Mouse (Mus musculus): ENCODE results near the gene Ppp2r3a. TPM values are rescaled to one million over a fixed set of nuclear protein-coding genes. Genes with fewer than 3 reads are reported as not detected.

Gene Ppp2r3a
- 2.4 and 2.6 TPM in 2 replicates for polyA plus RNA-seq (2015; fragmentation: Nextera tagmentation; extraction: Ambion mirVana)

- Histone ChIP-seq H3K9ac (replicated peaks) (peak within 1 kb of the TSS; percentile 80), H3K9me3 (ENCODE audit: low read length) (no peaks in the 10 kb centered on the region), H3K4me3 (ENCODE audit: low read depth, low read length) (peak within 1 kb of the TSS; percentile 75), H3K4me2 (ENCODE audit: low read depth, low read length) (peak within 1 kb of the TSS; percentile 96), H3K4me1 (ENCODE audit: insufficient read depth) (peaks cover 21% of the 10 kb centered on the region), H3K36me3 (replicated peaks; ENCODE audit: insufficient read depth, low read length) (no peaks in the 10 kb centered on the region), H3K27me3 (ENCODE audit: insufficient read depth, low read length) (no peaks in the 10 kb centered on the region), H3K27ac (ENCODE audit: low read depth) (peak within 1 kb of the TSS; percentile 94)
- WGBS (ENCODE audit: insufficient replicate concordance): 1% methylated on average over 36 of the region's 50 CpGs
- no peak for TF ChIP-seq EP300 (IDR thresholded peaks at IDR 0.05; ENCODE audit: low read depth)
- no peak for TF ChIP-seq CTCF (IDR thresholded peaks at IDR 0.05; ENCODE audit: low read depth)
- DNase-seq (peak; percentile 99), ATAC-seq (peak; percentile 96)
Measured at GRCm38 (mm10) chr9:101251644-101252337, at the start of gene Ppp2r3a. TSS of gene Ppp2r3a (minus strand) at chr9:101251795.

GRCm38 (mm10) chr9:101300441-101300935, 48.9 kb upstream of the Ppp2r3a start:
- no peaks in the 10 kb centered on the region for H3K27me3 ChIP-seq (ENCODE audit: insufficient read depth, low read length)
- H3K27ac ChIP-seq (ENCODE audit: low read depth): no peak overlapping the region
- no peak overlapping the region for H3K4me3 ChIP-seq (ENCODE audit: low read depth, low read length)
- no peak overlapping the region for H3K4me2 ChIP-seq (ENCODE audit: low read depth, low read length)
- H3K4me1 ChIP-seq (ENCODE audit: insufficient read depth): 0 out of 2 replicates have a peak, but pooled peaks cover 3% of the 10 kb centered on the region
- ATAC-seq (no peak), DNase-seq (no peak)
- H3K36me3 ChIP-seq (replicated peaks; ENCODE audit: insufficient read depth, low read length): no peaks in the 10 kb centered on the region
- 64% methylated on average over 4 of the region's 4 CpGs for WGBS (ENCODE audit: insufficient replicate concordance)
- H3K9ac ChIP-seq (replicated peaks): no peak overlapping the region
- TF ChIP-seq EP300 (IDR thresholded peaks at IDR 0.05; ENCODE audit: low read depth): no peak
- TF ChIP-seq CTCF (IDR thresholded peaks at IDR 0.05; ENCODE audit: low read depth): no peak
- H3K9me3 ChIP-seq (ENCODE audit: low read length): peaks cover 3% of the 10 kb centered on the region; the same call in 1 of the 2 replicates

DNA sequence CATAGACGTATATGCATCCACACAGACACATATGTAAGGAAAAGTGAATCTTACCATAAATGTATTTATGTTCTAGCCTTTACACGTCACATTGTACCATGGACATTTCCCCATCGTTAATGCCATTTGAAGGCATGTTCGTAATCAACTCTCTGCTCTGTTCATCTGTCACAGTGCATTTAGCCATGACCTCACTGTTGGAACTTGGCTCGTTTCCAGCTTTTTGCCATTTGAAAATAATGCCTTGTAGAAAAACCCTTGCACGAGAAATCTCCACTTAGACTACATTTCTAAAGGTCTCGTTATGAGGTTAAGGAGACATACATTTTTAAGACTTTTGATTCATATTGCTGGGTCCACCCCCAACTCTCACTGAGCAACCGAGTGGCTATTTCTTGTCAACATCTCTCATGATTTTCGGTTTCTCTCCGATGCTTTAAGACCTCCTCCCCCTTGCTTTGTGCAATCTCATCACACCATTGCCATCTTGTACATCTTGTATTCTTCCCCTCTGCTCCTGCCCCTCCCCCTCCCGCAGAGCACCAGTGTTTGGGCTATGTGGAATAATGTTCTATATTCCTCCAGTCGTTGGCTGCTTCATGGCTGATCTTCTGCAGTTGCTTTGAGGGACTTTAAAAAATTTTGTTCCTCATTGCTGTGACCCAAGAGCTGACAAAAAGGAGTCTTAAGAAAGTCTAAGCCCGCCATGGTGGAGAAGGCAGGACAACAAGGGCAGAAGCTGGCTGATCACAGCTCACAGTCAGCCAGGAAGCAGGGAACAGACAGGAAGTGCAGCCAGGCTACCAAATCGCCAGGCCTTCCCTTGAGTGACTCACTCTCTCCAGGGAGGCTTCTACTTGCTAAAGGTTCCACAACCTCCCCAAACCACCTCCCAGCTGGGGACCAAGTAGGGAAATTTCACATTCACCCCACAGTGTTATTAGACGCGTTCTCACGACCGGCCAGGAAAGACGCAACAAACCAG, 40.4 kb upstream of the Ppp2r3a start:
- no peaks in the 10 kb centered on the region for H3K9me3 ChIP-seq (ENCODE audit: low read length)
- H3K4me1 ChIP-seq (ENCODE audit: insufficient read depth): no peaks in the 10 kb centered on the region
- H3K4me3 ChIP-seq (ENCODE audit: low read depth, low read length): no peak overlapping the region
- no peaks in the 10 kb centered on the region for H3K36me3 ChIP-seq (replicated peaks; ENCODE audit: insufficient read depth, low read length)
- 81% methylated on average over 19 of the region's 19 CpGs for WGBS (ENCODE audit: insufficient replicate concordance)
- no peak for DNase-seq
- no peak overlapping the region for H3K4me2 ChIP-seq (ENCODE audit: low read depth, low read length)
- no peak overlapping the region for H3K9ac ChIP-seq (replicated peaks)
- ATAC-seq: no peak
- TF ChIP-seq EP300 (IDR thresholded peaks at IDR 0.05; ENCODE audit: low read depth) (no peak), CTCF (IDR thresholded peaks at IDR 0.05; ENCODE audit: low read depth) (no peak)
- no peak overlapping the region for H3K27ac ChIP-seq (ENCODE audit: low read depth)
- H3K27me3 ChIP-seq (ENCODE audit: insufficient read depth, low read length): no peaks in the 10 kb centered on the region

DNA sequence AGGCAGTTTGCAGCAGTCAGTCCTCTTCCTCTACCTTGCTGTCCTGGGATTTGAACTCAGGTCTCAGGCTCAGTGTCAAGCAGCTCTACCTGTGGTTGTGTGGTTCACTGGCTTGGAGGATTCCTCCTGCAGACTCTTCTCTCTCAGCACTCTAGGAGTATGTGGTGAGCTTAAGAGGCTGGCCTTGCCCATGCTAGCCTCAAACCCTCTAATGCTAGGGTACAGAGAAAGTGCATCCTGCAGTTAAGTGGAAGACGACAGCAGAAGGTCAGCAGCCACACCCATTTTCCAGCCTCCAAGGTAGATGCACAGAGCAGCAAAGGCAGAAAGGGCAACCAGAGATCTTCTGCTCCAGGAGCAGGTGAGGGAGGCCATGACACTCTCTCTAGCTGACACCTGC, 39.3 kb upstream of the Ppp2r3a start:
- H3K4me1 ChIP-seq (ENCODE audit: insufficient read depth): no peaks in the 10 kb centered on the region
- no peak overlapping the region for H3K4me2 ChIP-seq (ENCODE audit: low read depth, low read length)
- DNase-seq (no peak), ATAC-seq (no peak)
- no peak overlapping the region for H3K4me3 ChIP-seq (ENCODE audit: low read depth, low read length)
- H3K36me3 ChIP-seq (replicated peaks; ENCODE audit: insufficient read depth, low read length): no peaks in the 10 kb centered on the region
- H3K9ac ChIP-seq (replicated peaks): no peak overlapping the region
- H3K27me3 ChIP-seq (ENCODE audit: insufficient read depth, low read length): no peaks in the 10 kb centered on the region
- no peak overlapping the region for H3K27ac ChIP-seq (ENCODE audit: low read depth)
- no peak for TF ChIP-seq EP300 (IDR thresholded peaks at IDR 0.05; ENCODE audit: low read depth)
- no peak for TF ChIP-seq CTCF (IDR thresholded peaks at IDR 0.05; ENCODE audit: low read depth)
- H3K9me3 ChIP-seq (ENCODE audit: low read length): no peaks in the 10 kb centered on the region
- 60% methylated on average over 1 of the region's 1 CpGs for WGBS (ENCODE audit: insufficient replicate concordance)

- H3K9me3 ChIP-seq (ENCODE audit: low read length): no peaks in the 10 kb centered on the region
- WGBS (ENCODE audit: insufficient replicate concordance): 79% methylated on average over 11 of the region's 11 CpGs
- no peak overlapping the region for H3K27ac ChIP-seq (ENCODE audit: low read depth)
- TF ChIP-seq EP300 (IDR thresholded peaks at IDR 0.05; ENCODE audit: low read depth): no peak
- TF ChIP-seq CTCF (IDR thresholded peaks at IDR 0.05; ENCODE audit: low read depth): no peak
- DNase-seq: no peak
- H3K4me3 ChIP-seq (ENCODE audit: low read depth, low read length): no peak overlapping the region
- H3K36me3 ChIP-seq (replicated peaks; ENCODE audit: insufficient read depth, low read length): no peaks in the 10 kb centered on the region
- H3K4me1 ChIP-seq (ENCODE audit: insufficient read depth): no peaks in the 10 kb centered on the region
- H3K4me2 ChIP-seq (ENCODE audit: low read depth, low read length): no peak overlapping the region
- no peaks in the 10 kb centered on the region for H3K27me3 ChIP-seq (ENCODE audit: insufficient read depth, low read length)
- no peak overlapping the region for H3K9ac ChIP-seq (replicated peaks)
- no peak for ATAC-seq
Measured at GRCm38 (mm10) chr9:101289750-101290149, 38.2 kb upstream of the Ppp2r3a start.
